Mouse (Mus musculus) central nervous system, embryonic 18 days (tissue): ENCODE data around the gene Chodl. TPM values are rescaled to one million over a fixed set of nuclear protein-coding genes. Genes with fewer than 3 reads are reported as not detected.

Experiments used
- polyA plus RNA-seq: library from polyadenylated mRNA; depleted of rRNA; stranded (reverse); fragments of >200 nt; gene quantifications from 2 replicates; pipeline ENCODE4 v1.2.3, GENCODE M21; 2012; rRNA removed

The Chodl gene
- 7.5 and 10.9 TPM in 2 replicates for polyA plus RNA-seq

GRCm38 (mm10) chr16:78930382-78931286, at the start of gene Chodl:
Gene Chodl, plus strand, starts transcription at chr16:78930948.

Other genes with a start within 250 kb of the Chodl start
- not detected in 2 replicates for gene Tmprss15, start 160.1 kb downstream of the Chodl start, polyA plus RNA-seq